Mouse (Mus musculus) heart, adult 2 months (tissue): ENCODE measurements around the gene Dicer1. TPM values are rescaled to one million over a fixed set of nuclear protein-coding genes. Genes with fewer than 3 reads are reported as not detected.

ENCODE experiments used
- DNase-seq, 2 experiments: peaks; one replicate each; pipeline ENCODE4 v3.0.0; 2021
- H3K27ac ChIP-seq: fragments of 200-600 bp; 2 replicates; pipeline ENCODE4 v1.8.1; 2022
- H3K27me3 ChIP-seq: fragments of 200-500 bp; 2 replicates; pipeline ENCODE4 v1.6.1; 2012; ENCODE audit warnings: mild to moderate bottlenecking, low read length, inconsistent platforms, mixed read lengths; ENCODE audit not compliant: control insufficient read depth, insufficient read depth
- H3K36me3 ChIP-seq: fragments of 200-500 bp; 2 replicates; pipeline ENCODE4 v1.6.1; 2012; ENCODE audit warnings: low read length, inconsistent platforms; ENCODE audit not compliant: control insufficient read depth, insufficient read depth
- H3K4me1 ChIP-seq: fragments of 200-500 bp; 2 replicates; pipeline ENCODE4 v1.6.1; 2011; ENCODE audit warnings: low read length; ENCODE audit not compliant: control insufficient read depth, insufficient read depth
- H3K4me3 ChIP-seq: fragments of 200-600 bp; 2 replicates; pipeline ENCODE4 v1.8.1; 2022
- H3K79me2 ChIP-seq: fragments of 200-500 bp; replicated peaks from 2 replicates; pipeline ENCODE4 v1.6.1; 2012; ENCODE audit warnings: mild to moderate bottlenecking, inconsistent platforms, low read length, moderate library complexity, mixed read lengths; ENCODE audit not compliant: control insufficient read depth, insufficient read depth
- H3K9ac ChIP-seq: fragments of 200-500 bp; 2 replicates; pipeline ENCODE4 v1.6.1; 2012; ENCODE audit warnings: low read depth, mild to moderate bottlenecking, control low read depth, inconsistent platforms, low read length, mixed read lengths
- CTCF ChIP-seq: fragments of 200-600 bp; IDR thresholded peaks from 2 replicates; pipeline ENCODE4 v1.8.1; 2022; ENCODE audit warnings: antibody characterized with exemption, mild to moderate bottlenecking, moderate library complexity
- EP300 ChIP-seq: fragments of 200-500 bp; IDR thresholded peaks from 2 replicates; pipeline ENCODE4 v1.6.1; 2011; ENCODE audit warnings: low read depth, low read length, control low read depth; ENCODE audit not compliant: insufficient read depth
- POLR2A ChIP-seq: fragments of 200-500 bp; IDR thresholded peaks from 2 replicates; pipeline ENCODE4 v1.6.1; 2011; ENCODE audit warnings: mild to moderate bottlenecking, low read depth, low read length, control low read depth; ENCODE audit not compliant: insufficient read depth
- WGBS: fragments of 180-500 bp; shearing (Covaris S2); methylation state at CpG from one replicate; pipeline ENCODE4 v1.1.7; 2018; 5-methylcytosine and 5-hydroxymethylcytosine counted together
- intact Hi-C: fragments of 180-260 bp; cut with DNase I; formaldehyde crosslinking; loops from one replicate; pipeline ENCODE4 v1.15.1; 2025
- polyA plus RNA-seq: library from polyadenylated mRNA; depleted of rRNA; stranded (reverse); fragments of >200 nt; gene quantifications from 2 replicates; pipeline ENCODE4 v1.2.3, GENCODE M21; 2012
- total RNA-seq, 2 experiments: library from RNA; stranded (reverse); gene quantifications; 2 replicates each; pipeline ENCODE4 v1.2.3; 2021

Gene Dicer1
- total and polyA plus RNA-seq, 3 experiments = 6.9 to 24.3 (median 19.6) TPM

DNA sequence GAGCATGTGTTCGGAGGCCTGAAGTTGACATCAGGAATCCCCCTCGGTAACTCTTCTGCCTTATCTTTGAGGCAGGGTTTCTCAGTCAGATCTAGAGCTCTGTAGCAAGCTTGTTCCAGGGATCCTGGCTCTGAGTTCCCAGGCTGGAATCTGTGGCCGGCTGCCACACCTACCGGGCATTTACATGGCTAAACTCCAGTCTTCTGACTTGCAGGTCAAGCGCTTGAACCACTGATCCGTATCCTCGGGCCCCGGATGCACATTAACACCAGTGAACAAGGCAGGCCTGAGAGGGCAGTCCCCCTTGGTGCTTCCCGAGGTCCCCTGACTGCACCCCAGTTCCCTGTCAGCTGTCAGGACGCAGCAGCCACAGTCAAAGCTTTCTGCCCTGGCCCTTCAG lies 79.3 kb downstream of the Dicer1 start:
- peak; percentile 23 to 30 for DNase-seq
- intact Hi-C loops = no loop called here
- WGBS = 48% methylated on average over 10 of the region's 10 CpGs

DNA sequence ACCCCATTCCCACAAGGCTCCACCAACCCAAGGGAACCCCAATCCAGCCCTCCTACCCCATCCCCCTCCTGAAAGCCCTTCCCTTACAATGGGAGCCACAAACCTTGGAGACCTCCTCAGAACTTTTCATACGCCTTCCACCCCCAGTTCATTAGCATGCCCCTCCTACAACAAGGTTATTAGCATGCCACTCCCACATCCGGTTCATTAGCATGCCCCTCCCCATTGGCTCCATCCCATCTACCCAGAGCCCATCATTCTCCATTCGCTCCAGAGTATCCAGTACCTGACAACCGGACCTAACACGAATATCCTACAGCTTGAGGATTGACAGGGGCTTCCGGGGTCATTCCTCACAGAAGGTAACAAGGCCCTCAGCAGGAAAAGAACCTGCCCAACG lies 83.9 kb downstream of the Dicer1 start:
- no peak overlapping the region for H3K4me3 ChIP-seq
- no peak for DNase-seq
- H3K4me1 ChIP-seq = peaks cover 1% of the 10 kb centered on the region; the same call in 1 of the 2 replicates
- H3K9ac ChIP-seq = no peak overlapping the region
- no peaks in the 10 kb centered on the region for H3K79me2 ChIP-seq
- TF ChIP-seq POLR2A (no peak), CTCF (no peak), EP300 (no peak)
- WGBS = 71% methylated on average over 7 of the region's 7 CpGs
- intact Hi-C loops = no loop called here
- no peak overlapping the region for H3K27ac ChIP-seq
- no peaks in the 10 kb centered on the region for H3K27me3 ChIP-seq
- H3K36me3 ChIP-seq = no peaks in the 10 kb centered on the region

More for the DNA sequence above, 79.3 kb downstream of the Dicer1 start:
- Histone ChIP-seq H3K4me1 (peaks cover 1% of the 10 kb centered on the region; the same call in 1 of the 2 replicates), H3K27ac (no peak overlapping the region), H3K4me3 (no peak overlapping the region), H3K9ac (no peak overlapping the region), H3K79me2 (no peaks in the 10 kb centered on the region), H3K36me3 (no peaks in the 10 kb centered on the region), H3K27me3 (no peaks in the 10 kb centered on the region)
- TF ChIP-seq CTCF = no peak
- TF ChIP-seq POLR2A = no peak

- Histone ChIP-seq H3K4me3 (no peak overlapping the region), H3K9ac (no peak overlapping the region), H3K4me1 (no peaks in the 10 kb centered on the region), H3K36me3 (no peaks in the 10 kb centered on the region), H3K27ac (no peak overlapping the region), H3K27me3 (no peaks in the 10 kb centered on the region), H3K79me2 (no peaks in the 10 kb centered on the region)
- WGBS = 76% methylated on average over 6 of the region's 6 CpGs
- intact Hi-C loops = no loop called here
- DNase-seq = no peak
- TF ChIP-seq CTCF = no peak
- no peak for TF ChIP-seq POLR2A
- no peak for TF ChIP-seq EP300
Observed at GRCm38 (mm10) chr12:104665951-104666350, 85.8 kb downstream of the Dicer1 start.

DNA sequence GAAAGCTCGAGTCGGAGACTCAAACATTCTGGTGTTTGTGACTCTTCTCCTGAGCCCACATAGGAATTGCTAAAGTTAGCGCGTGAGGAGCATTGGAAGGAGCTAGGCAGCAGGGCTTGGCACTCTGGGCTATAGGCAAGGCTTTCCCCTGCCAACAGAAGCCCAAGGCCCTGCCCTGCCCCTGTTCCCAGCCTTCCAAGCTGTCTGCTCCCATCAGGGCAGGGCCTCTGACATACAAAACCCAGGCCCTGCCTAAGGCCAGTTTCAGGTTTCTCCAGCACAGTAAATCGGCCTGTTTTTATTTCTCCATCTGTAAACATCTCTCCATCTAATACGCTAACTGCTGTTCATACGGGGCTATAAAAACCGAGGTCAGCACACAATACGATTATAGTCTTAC lies 86.2 kb downstream of the Dicer1 start:
- no peak for TF ChIP-seq EP300
- no peak for TF ChIP-seq CTCF
- no peak for TF ChIP-seq POLR2A
- H3K79me2 ChIP-seq = no peaks in the 10 kb centered on the region
- no peak overlapping the region for H3K4me3 ChIP-seq
- no peak for DNase-seq
- no peaks in the 10 kb centered on the region for H3K4me1 ChIP-seq
- H3K9ac ChIP-seq = no peak overlapping the region
- no peaks in the 10 kb centered on the region for H3K27me3 ChIP-seq
- WGBS = 87% methylated on average over 9 of the region's 9 CpGs
- no peak overlapping the region for H3K27ac ChIP-seq
- no peaks in the 10 kb centered on the region for H3K36me3 ChIP-seq
- intact Hi-C loops = no loop called here

- Histone ChIP-seq H3K27me3 (no peaks in the 10 kb centered on the region), H3K9ac (no peak overlapping the region), H3K27ac (no peak overlapping the region), H3K36me3 (no peaks in the 10 kb centered on the region), H3K79me2 (no peaks in the 10 kb centered on the region), H3K4me1 (no peaks in the 10 kb centered on the region), H3K4me3 (no peak overlapping the region)
- intact Hi-C loops = no loop called here
- no peak for DNase-seq
- no peak for TF ChIP-seq EP300
- TF ChIP-seq POLR2A = no peak
- no peak for TF ChIP-seq CTCF
- WGBS = 91% methylated on average over 2 of the region's 2 CpGs
Observed at GRCm38 (mm10) chr12:104656146-104656545, 95.6 kb downstream of the Dicer1 start.

- H3K4me3 ChIP-seq = no peak overlapping the region
- H3K9ac ChIP-seq = no peak overlapping the region
- H3K4me1 ChIP-seq = no peaks in the 10 kb centered on the region
- DNase-seq = no peak
- no peak overlapping the region for H3K27ac ChIP-seq
- WGBS = 60% methylated on average over 1 of the region's 1 CpGs
- TF ChIP-seq POLR2A (no peak), CTCF (no peak), EP300 (no peak)
- intact Hi-C loops = no loop called here
- no peaks in the 10 kb centered on the region for H3K79me2 ChIP-seq
- no peaks in the 10 kb centered on the region for H3K27me3 ChIP-seq
- no peaks in the 10 kb centered on the region for H3K36me3 ChIP-seq
Observed at GRCm38 (mm10) chr12:104655006-104655405, 96.7 kb downstream of the Dicer1 start.

DNA sequence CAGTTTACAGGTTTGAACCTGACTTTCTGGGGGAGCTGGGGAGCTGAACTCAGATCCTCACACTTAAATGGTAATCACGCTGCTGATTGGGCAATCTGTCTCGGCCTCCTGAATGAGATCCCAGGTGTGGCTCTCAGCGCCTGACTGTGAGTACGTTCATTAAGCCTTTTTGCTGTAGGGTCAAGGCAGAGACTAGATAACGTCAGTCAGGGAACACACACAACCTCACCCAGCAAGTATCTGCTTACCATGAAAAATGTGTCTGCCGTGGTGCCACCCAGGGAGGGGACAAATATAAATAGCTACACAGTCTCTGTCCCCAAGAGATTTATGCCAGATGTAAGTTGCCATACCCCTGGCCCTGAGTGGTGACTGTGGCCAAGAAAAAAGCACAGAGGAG lies 99.7 kb downstream of the Dicer1 start:
- Histone ChIP-seq H3K79me2 (no peaks in the 10 kb centered on the region), H3K27ac (no peak overlapping the region), H3K36me3 (no peaks in the 10 kb centered on the region), H3K27me3 (no peaks in the 10 kb centered on the region), H3K9ac (no peak overlapping the region), H3K4me3 (no peak overlapping the region), H3K4me1 (no peaks in the 10 kb centered on the region)
- intact Hi-C loops = no loop called here
- WGBS = 56% methylated on average over 6 of the region's 6 CpGs
- TF ChIP-seq EP300 (no peak), CTCF (no peak), POLR2A (no peak)
- DNase-seq = no peak
